Mouse (Mus musculus): ENCODE results near the gene Cbr2.

DNA sequence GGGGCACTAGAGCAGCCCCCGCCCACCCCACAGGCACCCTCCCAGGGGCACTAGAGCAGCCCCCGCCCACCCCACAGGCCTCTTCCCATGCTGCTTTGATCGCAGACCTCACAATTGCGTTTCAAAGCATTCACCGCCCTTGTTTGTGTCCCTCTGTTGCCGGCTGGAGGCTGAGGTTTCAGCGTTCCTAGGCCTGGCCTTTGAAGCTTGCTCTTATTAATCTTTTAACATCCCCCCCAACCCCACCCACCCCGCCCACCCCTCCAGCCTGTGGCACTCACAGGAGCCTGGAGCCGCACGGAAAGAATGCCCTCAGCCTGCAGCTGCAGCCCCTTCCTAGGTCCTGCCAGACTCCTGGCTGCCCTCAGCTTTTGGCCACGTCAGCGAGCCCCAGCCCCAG, 24.7 kb downstream of the Cbr2 start:
- TF ChIP-seq EP300 (IDR thresholded peaks at IDR 0.05; ENCODE audit: low read depth) (no peak), CTCF (IDR thresholded peaks at IDR 0.05; ENCODE audit: low read depth) (no peak)
